Mouse (Mus musculus) forebrain, embryonic 16.5 days (tissue): Measurements from ENCODE around the gene Narfl. TPM values are rescaled to one million over a fixed set of nuclear protein-coding genes. Genes with fewer than 3 reads are reported as not detected.

Source experiments
- ATAC-seq: fragments of 200-750 bp; cut with Nextera tagmentation; 2 replicates; pipeline ENCODE4 v1.8.0; 2017; ENCODE audit warnings: mild to moderate bottlenecking, moderate library complexity
- H3K27ac ChIP-seq: fragments of 300-500 bp; sonication (generic); 2 replicates; pipeline ENCODE4 v1.5.1; 2014; ENCODE audit warnings: low read length, control low read depth
- H3K27me3 ChIP-seq: fragments of 300-500 bp; sonication (generic); replicated peaks from 2 replicates; pipeline ENCODE4 v1.6.1; 2014; ENCODE audit warnings: low read length; ENCODE audit not compliant: control insufficient read depth, insufficient read depth
- H3K36me3 ChIP-seq: fragments of 300-500 bp; sonication (generic); 2 replicates; pipeline ENCODE4 v1.6.1; 2014; ENCODE audit not compliant: control insufficient read depth, insufficient read depth
- H3K4me1 ChIP-seq: fragments of 300-500 bp; sonication (generic); replicated peaks from 2 replicates; pipeline ENCODE4 v1.6.1; 2014; ENCODE audit warnings: low read length; ENCODE audit not compliant: control insufficient read depth, insufficient read depth
- H3K4me2 ChIP-seq: fragments of 300-500 bp; sonication (generic); 2 replicates; pipeline ENCODE4 v1.6.1; 2014; ENCODE audit warnings: mild to moderate bottlenecking, low read length, control low read depth
- H3K4me3 ChIP-seq: fragments of 300-500 bp; sonication (generic); replicated peaks from 2 replicates; pipeline ENCODE4 v1.5.1; 2014; ENCODE audit warnings: mild to moderate bottlenecking, low read length, control low read depth
- H3K9ac ChIP-seq: fragments of 300-500 bp; sonication (generic); replicated peaks from 2 replicates; pipeline ENCODE4 v1.6.1; 2014; ENCODE audit warnings: low read depth, low read length, control low read depth
- H3K9me3 ChIP-seq: fragments of 300-500 bp; sonication (generic); 2 replicates; pipeline ENCODE4 v1.6.1; 2016; ENCODE audit warnings: low read length; ENCODE audit not compliant: control insufficient read depth
- WGBS: fragments of 180-500 bp; shearing (Covaris S2); extraction: QIAGEN DNeasy Blood & Tissue Kit; methylation state at CpG from one replicate; pipeline ENCODE4 v1.1.7; 2014; 5-methylcytosine and 5-hydroxymethylcytosine counted together
- polyA plus RNA-seq: library from polyadenylated mRNA; unstranded; fragments of >200 nt; fragmentation: Nextera tagmentation; extraction: Ambion mirVana; gene quantifications from 2 replicates; pipeline ENCODE4 v1.2.1, GENCODE M21; 2015

The Narfl gene
- polyA plus RNA-seq, 1 experiment from 2014 or later, result 34.9 TPM

GRCm38 (mm10) chr17:25756378-25757242, 17.0 kb upstream of the Narfl start:
- H3K9ac ChIP-seq, result no peak overlapping the region
- H3K4me3 ChIP-seq, result no peak overlapping the region
- H3K27me3 ChIP-seq, result no peaks in the 10 kb centered on the region
- no peaks in the 10 kb centered on the region for H3K4me1 ChIP-seq
- H3K27ac ChIP-seq, result no peak overlapping the region
- 80% methylated on average over 9 of the region's 9 CpGs for WGBS
- no peaks in the 10 kb centered on the region for H3K36me3 ChIP-seq
- no peak for ATAC-seq
- no peak overlapping the region for H3K4me2 ChIP-seq
- H3K9me3 ChIP-seq, result no peaks in the 10 kb centered on the region

- no peak for ATAC-seq
- H3K9ac ChIP-seq, result no peak overlapping the region
- no peaks in the 10 kb centered on the region for H3K27me3 ChIP-seq
- WGBS, result 79% methylated on average over 3 of the region's 3 CpGs
- no peaks in the 10 kb centered on the region for H3K9me3 ChIP-seq
- H3K36me3 ChIP-seq, result no peaks in the 10 kb centered on the region
- H3K4me3 ChIP-seq, result no peak overlapping the region
- H3K27ac ChIP-seq, result no peak overlapping the region
- no peaks in the 10 kb centered on the region for H3K4me1 ChIP-seq
- H3K4me2 ChIP-seq, result no peak overlapping the region
Observed at GRCm38 (mm10) chr17:25757691-25758090, 15.9 kb upstream of the Narfl start.

DNA sequence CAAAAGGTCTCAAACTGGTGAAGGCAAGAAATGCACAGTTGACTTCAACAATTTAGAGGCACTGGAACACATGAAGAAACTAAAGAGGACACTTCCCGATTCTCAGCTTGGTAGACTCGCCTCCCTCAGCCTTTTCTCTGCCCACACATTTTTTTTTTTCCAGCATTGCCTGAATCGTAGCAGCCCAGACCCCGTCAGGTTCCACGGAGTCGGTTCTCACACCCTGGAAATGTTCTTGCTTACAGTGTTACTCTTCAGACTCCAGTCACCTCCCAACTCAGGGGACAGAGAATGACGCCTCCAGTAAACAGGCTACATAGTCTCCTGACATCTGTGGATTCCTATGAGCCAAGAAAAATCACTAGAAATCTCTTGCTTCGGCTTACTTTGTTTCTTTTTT, 13.4 kb upstream of the Narfl start:
- H3K36me3 ChIP-seq, result no peaks in the 10 kb centered on the region
- WGBS, result 75% methylated on average over 8 of the region's 8 CpGs
- H3K4me1 ChIP-seq, result no peaks in the 10 kb centered on the region
- ATAC-seq, result no peak
- no peaks in the 10 kb centered on the region for H3K9me3 ChIP-seq
- no peaks in the 10 kb centered on the region for H3K27me3 ChIP-seq
- H3K4me3 ChIP-seq, result no peak overlapping the region
- no peak overlapping the region for H3K27ac ChIP-seq
- H3K4me2 ChIP-seq, result no peak overlapping the region
- H3K9ac ChIP-seq, result no peak overlapping the region

GRCm38 (mm10) chr17:25761561-25761970, 12.0 kb upstream of the Narfl start:
- WGBS, result 67% methylated on average over 4 of the region's 4 CpGs
- no peak for ATAC-seq
- Histone ChIP-seq H3K9ac (no peak overlapping the region), H3K27ac (no peak overlapping the region), H3K4me3 (no peak overlapping the region), H3K4me1 (0 out of 2 replicates have a peak, but pooled peaks cover 3% of the 10 kb centered on the region), H3K27me3 (no peaks in the 10 kb centered on the region), H3K4me2 (no peak overlapping the region), H3K9me3 (no peaks in the 10 kb centered on the region), H3K36me3 (no peaks in the 10 kb centered on the region)

GRCm38 (mm10) chr17:25762591-25762990, 11.0 kb upstream of the Narfl start:
- Histone ChIP-seq H3K9me3 (no peaks in the 10 kb centered on the region), H3K27me3 (no peaks in the 10 kb centered on the region)
- 45% methylated on average over 3 of the region's 3 CpGs for WGBS

GRCm38 (mm10) chr17:25765886-25766285, 7.7 kb upstream of the Narfl start:
- 11% methylated on average over 5 of the region's 5 CpGs for WGBS
- Histone ChIP-seq H3K4me3 (no peak overlapping the region), H3K27me3 (no peaks in the 10 kb centered on the region), H3K4me1 (0 out of 2 replicates have a peak, but pooled peaks cover 3% of the 10 kb centered on the region), H3K36me3 (no peaks in the 10 kb centered on the region), H3K4me2 (no peak overlapping the region), H3K27ac (no peak overlapping the region), H3K9ac (no peak overlapping the region), H3K9me3 (no peaks in the 10 kb centered on the region)
- ATAC-seq, result no peak

More at GRCm38 (mm10) chr17:25762591-25762990, 11.0 kb upstream of the Narfl start:
- no peak for ATAC-seq
- Histone ChIP-seq H3K4me1 (0 out of 2 replicates have a peak, but pooled peaks cover 3% of the 10 kb centered on the region), H3K4me3 (no peak overlapping the region), H3K27ac (no peak overlapping the region), H3K9ac (no peak overlapping the region), H3K36me3 (no peaks in the 10 kb centered on the region), H3K4me2 (no peak overlapping the region)

DNA sequence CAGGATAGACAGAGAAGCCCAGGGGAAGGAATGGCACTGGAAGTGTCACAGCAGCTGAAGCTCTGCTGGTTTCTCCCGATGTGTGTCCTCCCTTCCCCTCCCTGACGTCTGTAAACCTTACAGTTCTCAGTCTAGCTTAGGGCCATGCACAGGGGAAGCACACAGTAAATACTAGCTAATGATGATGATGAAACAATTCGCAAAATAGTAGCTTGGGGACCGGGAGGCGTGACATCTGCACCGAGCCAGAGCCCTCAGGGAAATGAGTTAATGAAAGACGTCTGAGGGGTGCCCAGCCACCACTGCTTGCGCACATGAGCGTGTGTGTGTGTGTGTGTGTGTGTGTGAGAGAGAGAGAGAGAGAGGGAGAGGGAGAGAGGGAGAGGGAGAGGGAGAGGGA, 4.2 kb upstream of the Narfl start:
- 48% methylated on average over 9 of the region's 9 CpGs for WGBS
- Histone ChIP-seq H3K9ac (no peak overlapping the region), H3K27ac (no peak overlapping the region), H3K9me3 (no peaks in the 10 kb centered on the region), H3K27me3 (no peaks in the 10 kb centered on the region), H3K4me1 (peaks cover 11% of the 10 kb centered on the region), H3K36me3 (no peaks in the 10 kb centered on the region), H3K4me2 (no peak overlapping the region), H3K4me3 (no peak overlapping the region)
- no peak for ATAC-seq

DNA sequence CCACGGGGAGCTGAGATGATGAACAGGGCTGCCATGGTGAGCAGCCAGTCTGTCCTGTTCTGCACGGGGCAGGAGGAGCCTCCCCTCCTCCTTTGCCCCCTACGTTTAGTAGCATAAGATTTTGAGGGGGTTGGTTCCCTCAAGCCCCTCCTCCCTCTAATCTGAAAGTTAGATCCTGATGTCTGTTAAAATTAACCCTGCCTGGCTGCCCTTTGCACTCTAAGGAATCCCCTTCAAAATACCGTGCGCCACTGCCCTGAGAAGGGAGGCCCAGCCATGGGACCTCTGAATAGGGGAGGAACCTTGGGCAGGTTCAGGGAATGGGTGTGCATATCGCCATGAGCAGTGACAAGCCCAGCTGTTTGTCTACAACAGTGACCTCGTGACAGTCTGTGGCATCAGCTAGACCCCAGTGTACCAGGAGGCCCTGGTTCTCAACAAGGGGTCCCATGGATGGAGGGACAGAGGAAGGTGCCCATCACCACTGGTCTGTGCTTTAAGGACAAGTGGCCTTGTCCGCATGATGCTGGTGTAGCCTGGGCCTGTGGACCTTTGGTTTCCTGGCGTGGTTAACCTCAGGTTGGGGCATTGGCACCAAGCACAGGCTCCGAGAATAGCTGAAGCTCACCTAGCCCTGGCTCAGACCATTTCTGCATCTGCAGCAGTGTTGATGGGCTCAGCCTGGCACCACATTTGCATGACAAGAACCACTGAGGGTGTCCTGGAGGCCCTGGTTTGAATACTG, 1.9 kb downstream of the Narfl start:
- Histone ChIP-seq H3K36me3 (no peaks in the 10 kb centered on the region), H3K27me3 (no peaks in the 10 kb centered on the region), H3K4me1 (peaks cover 11% of the 10 kb centered on the region), H3K9ac (no peak overlapping the region), H3K9me3 (no peaks in the 10 kb centered on the region), H3K27ac (no peak overlapping the region), H3K4me2 (no peak overlapping the region), H3K4me3 (no peak overlapping the region)
- no peak for ATAC-seq
- WGBS, result 82% methylated on average over 10 of the region's 10 CpGs

DNA sequence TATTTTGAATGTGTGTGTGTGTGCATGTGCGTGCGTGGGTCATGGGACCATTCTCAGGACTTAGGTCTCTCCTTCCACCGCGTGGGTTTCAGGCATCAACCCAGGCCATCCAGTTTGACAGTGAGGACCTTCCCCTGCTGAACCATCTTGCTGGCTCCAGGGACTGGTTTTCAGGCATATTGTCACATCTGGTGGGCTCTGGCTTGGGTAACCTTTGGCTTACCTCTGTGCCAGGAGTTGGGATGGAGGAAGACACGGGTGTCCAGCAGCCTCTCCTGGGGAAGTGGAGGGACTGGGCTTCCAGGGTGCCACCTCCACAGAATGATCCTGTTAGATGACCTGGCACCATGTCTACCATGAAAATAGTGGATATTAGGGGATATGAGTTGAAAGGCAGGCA, 4.4 kb downstream of the Narfl start:
- Histone ChIP-seq H3K9ac (no peak overlapping the region), H3K36me3 (peaks cover 10% of the 10 kb centered on the region; the same call in 1 of the 2 replicates), H3K4me2 (no peak overlapping the region), H3K27me3 (no peaks in the 10 kb centered on the region), H3K9me3 (no peaks in the 10 kb centered on the region), H3K27ac (no peak overlapping the region), H3K4me1 (peaks cover 11% of the 10 kb centered on the region), H3K4me3 (no peak overlapping the region)
- no peak for ATAC-seq
- WGBS, result 92% methylated on average over 5 of the region's 5 CpGs
